Mouse (Mus musculus): ENCODE results near the gene Trib3.
"Not testable (repeated sequence)": the region's sequence is repeated elsewhere in the genome, so short reads cannot be mapped to it uniquely, and the experiment has no call there.

Gene Trib3

DNA sequence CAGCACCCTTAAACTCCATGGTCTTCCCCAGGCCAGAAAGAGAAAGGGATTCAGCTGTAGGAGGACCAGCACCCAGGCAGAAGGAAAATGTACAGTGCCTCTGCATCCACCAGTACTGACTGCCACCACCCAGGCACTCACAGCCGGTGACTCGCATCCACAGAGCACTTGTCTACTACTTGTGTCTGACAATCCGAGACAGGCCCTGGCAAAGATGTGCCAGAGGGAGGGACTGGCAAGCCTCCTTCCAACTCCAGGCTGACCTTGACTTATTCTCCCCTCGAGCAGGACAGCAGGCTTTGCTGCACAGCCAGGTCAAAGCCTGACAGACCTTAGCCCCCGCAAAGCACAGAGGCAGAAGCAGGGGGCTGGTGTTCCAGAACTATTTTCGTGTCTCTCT, 26.8 kb downstream of the Trib3 start:
- ATAC-seq (ENCODE audit: insufficient number of reproducible peaks, low FRiP score, low TSS enrichment), result no peak

DNA sequence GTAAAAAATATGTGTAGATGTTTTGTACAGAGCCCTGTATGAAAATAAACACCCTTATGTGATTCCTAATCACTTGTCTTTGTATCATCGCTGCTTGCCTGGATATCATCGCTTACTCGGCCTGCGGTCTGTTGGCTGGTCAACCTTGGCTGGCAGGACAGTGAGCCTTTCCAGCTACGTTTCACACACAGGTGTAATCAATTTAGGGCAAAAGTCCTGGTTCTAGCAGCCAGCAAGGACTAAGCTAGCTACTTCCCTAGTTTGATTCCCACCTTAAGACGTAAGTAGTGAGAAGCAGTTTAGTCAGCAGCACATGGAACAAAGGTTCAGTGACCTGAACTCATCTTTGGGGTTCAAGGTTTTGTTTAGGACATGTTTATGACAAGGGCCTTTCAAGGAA, 29.9 kb downstream of the Trib3 start:
- no peak for ATAC-seq (ENCODE audit: insufficient number of reproducible peaks, low FRiP score, low TSS enrichment)

DNA sequence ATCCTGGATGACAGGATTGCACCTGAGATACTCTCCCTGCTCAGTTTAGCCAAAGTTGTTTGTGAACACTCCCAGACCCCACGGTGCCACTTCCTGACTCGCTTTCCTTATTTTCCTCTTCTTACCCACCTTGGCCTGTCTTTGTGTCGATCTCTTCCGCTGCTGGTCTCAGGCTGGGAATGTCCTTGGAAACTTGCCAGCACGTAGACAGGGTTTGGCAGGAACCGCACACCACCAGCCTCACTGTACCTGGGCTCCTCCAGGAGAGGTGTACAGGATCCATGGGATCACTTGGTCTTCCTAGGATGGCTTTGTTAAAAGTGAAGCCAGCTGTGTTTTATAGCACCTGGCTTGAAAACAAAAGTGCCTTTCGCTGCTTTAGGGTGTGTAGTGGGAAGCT, 30.8 kb downstream of the Trib3 start:
- no peak for ATAC-seq (ENCODE audit: insufficient number of reproducible peaks, low FRiP score, low TSS enrichment)

DNA sequence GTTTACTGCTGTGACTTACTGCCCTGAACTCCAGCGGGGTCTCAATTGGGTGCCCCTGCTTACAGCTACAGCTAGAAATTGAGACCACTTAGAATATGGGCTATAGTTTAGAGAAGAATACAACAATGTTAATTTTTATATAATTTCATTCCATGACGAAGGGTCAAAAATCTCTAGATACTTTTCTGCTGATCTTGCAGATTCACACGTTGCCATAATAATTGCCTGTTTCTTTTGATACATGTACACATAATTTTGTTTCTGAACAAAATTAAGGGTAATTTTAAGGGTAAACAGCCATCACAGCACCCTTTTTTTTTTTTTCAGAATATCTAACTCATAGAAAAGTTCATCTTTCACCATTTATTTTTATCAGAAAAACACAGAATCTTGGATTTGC, 36.6 kb downstream of the Trib3 start:
- no peak for ATAC-seq (ENCODE audit: insufficient number of reproducible peaks, low FRiP score, low TSS enrichment)

DNA sequence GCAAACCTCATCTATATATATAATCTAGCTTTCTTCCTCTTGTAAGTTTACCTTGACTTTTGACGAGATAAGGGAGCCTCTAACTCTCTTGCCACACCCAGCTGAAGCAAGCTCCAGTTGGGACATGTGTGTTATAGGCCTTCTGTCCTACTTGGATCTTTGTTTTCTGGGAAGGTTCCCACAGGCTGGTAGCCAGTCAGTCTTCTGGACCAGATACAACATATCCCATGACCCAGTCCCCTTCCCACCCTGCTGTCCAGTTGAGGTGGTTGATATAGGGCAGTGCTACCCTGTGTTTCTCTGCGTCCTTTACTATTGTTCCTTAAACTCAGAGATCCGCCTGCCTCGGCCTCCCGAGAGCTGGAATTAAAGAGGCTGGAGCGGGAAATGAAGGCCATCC, 38.4 kb downstream of the Trib3 start:
- ATAC-seq (ENCODE audit: insufficient number of reproducible peaks, low FRiP score, low TSS enrichment), result no peak

DNA sequence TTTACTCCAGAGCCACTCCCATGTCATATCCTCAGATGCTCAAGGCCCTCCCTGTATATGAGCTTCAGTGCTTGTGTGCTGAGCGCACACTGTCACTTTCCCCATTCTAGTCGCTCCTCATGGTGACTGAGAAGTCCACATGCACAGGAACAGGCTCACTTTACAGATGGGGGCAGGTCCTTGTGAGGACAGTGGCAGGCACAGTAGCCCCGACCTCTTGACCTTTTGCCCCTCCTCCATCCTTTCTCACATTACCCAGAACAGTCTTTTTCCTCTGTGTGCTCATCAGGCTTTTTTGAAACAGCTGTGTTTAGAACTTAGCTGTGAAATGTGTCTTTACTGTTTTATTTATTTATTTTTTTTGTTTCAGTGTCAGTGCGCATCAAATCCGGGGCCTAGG, 40.1 kb downstream of the Trib3 start:
- ATAC-seq (ENCODE audit: insufficient number of reproducible peaks, low FRiP score, low TSS enrichment), result no peak

DNA sequence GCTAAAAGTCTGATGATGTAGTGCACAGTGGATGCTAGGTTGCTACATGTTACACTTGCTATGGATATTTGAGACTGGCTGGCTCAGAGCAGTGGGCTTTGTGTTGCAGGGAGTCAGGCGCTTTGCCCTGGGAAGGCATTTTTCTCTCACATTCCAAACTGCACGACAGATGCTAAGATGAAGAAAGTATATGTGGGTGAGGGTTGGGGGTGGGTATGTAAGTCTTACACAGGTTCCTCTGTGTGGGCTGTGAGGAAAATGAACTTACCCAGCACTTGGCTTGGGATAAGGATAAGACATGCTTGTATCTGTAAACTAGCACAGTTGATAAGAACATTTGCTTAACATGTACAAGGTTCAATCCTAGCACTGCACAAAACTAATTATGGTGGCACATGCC, 41.0 kb downstream of the Trib3 start:
- ATAC-seq (ENCODE audit: insufficient number of reproducible peaks, low FRiP score, low TSS enrichment), result no peak

DNA sequence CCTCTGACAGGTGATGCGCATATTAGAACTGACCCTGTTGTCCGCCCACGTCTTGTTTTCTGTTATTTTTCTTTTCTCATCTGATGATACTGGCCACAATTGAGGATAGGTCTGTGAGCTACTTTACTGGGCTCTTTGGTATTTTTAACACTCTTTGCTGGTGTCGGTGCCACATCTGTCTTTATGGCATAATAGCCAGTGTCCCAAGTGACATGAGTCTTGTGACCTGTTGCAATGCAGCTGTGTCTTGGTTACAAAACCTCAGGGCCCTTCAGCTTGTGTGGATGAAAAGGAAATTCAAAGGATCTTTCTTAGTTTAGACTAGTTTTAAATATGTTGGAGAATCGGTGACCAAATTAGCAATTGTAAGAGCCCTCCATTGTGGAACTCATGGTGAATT, 49.3 kb downstream of the Trib3 start:
- no peak for ATAC-seq (ENCODE audit: insufficient number of reproducible peaks, low FRiP score, low TSS enrichment)

DNA sequence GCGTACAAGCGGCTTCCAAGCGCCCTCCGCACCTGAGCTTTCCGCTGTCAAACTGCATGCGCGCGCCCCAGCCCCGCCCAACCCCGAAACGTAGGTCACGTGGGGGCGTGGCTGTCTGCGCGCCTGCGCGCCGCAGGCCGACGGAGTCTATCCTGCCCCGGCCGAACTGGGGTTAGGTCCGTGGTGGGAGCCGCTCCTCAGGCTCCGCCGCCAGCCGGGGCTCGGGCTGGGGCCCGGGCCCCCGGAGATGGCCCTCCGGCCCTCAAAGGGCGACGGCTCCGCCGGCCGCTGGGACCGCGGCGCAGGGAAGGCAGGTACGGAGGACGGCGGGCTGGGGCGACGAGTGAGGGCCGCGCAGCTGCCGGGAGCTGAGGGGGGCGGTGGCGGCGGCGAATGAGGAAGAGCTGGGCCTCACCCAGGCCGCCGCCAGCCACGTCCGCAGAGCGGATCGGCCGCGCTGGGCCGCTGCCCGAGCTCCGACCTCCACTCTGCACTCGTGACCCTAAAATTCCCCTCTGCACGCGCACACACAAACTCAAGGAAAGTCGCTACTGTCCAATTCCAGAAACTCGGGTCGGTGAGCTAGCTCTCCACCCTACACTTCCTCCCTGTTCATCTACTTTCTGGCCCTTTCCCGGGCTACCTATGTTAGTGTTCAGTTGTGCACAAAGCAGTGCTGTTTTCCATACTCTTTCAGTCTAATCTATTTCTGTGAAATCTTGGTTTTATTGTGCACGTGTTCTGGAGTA, 49.9 kb downstream of the Trib3 start, which contains the start of gene Tbc1d20:
Tbc1d20 (plus strand) TSS at position 102 of the 749 bp plus-strand sequence.
- ATAC-seq (ENCODE audit: insufficient number of reproducible peaks, low FRiP score, low TSS enrichment), result peak; percentile 90

DNA sequence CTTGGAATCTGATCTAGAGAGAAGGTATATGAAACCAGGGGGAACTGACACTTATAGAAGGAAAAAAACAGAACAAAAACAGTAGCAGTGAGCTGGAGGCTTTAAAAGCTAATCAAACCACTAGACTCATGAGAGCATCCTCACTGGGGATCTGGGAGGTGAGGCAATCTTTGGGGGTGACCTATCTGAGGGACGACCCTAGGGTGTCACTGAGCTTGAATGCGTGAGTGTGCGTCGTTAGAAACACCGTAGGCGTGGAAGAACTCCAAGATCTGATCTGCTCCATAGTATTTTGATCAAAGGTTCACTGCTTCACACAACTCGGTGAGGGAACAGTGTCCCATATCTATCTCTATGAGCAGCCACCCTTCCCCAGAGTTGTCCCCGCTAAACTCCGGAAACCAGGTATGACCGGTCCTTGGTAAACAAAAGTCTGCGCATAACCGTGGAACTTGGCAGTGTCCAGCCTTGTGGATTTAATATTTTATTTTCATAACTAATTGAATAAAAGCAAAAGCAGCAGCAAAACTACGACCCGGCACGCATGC, 50.6 kb downstream of the Trib3 start:
- ATAC-seq (ENCODE audit: insufficient number of reproducible peaks, low FRiP score, low TSS enrichment), result peak; percentile 36

DNA sequence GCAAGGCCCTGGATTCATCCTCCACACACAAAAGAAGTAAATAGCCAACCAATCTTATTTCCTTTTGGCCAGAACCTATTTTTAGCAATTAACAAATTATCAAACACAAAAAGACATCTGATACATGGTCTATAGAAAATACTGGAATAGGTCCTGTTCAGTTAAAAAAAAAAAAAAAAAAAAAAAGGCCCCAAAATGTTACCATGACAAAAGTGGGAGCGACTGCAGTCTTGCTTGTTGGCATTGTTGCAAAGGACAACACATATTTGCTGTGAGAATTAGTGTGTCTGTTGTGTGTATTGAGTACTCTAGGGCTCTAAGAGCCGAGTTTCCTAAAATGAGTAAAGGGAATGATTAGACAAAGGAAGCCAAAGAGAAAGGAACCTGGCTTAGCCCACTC, 51.4 kb downstream of the Trib3 start:
- ATAC-seq (ENCODE audit: insufficient number of reproducible peaks, low FRiP score, low TSS enrichment), result no peak

DNA sequence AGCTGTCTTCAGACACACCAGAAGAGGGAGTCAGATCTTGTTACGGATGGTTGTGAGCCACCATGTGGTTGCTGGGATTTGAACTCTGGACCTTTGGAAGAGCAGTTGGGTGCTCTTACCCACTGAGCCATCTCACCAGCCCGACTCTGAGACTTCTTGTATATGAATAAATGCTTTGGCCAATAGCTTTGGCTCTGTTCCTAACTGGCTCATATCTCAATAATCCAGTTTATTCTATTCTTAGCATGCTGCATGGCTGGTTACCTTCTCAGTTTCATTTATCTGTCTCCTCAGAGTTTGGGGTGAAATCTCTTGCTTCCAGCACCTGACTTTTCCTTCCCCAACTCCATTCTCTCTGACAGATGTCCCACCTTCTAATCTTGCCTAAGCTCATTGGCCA, 54.2 kb downstream of the Trib3 start:
- ATAC-seq (ENCODE audit: insufficient number of reproducible peaks, low FRiP score, low TSS enrichment), result not testable (repeated sequence)

DNA sequence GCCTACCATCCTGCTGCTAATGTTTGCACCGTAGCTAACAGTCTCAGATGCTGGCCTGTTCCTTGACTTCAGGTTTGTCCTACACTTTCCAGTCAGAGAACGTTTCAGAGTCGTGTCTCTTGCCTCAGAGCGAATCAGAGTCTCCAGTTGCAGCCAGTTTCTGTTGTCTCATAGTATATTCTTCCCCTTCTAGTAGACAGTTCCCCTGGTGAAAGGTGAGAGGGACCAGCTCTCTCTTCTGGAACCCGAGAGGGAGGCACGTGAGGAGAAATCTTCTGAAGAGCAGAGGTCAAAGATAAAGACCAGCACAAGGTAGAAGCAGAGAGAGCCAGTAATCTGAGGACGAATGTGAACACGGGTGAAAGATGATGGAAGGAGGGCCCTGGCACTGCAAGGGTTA, 55.8 kb downstream of the Trib3 start:
- no peak for ATAC-seq (ENCODE audit: insufficient number of reproducible peaks, low FRiP score, low TSS enrichment)

DNA sequence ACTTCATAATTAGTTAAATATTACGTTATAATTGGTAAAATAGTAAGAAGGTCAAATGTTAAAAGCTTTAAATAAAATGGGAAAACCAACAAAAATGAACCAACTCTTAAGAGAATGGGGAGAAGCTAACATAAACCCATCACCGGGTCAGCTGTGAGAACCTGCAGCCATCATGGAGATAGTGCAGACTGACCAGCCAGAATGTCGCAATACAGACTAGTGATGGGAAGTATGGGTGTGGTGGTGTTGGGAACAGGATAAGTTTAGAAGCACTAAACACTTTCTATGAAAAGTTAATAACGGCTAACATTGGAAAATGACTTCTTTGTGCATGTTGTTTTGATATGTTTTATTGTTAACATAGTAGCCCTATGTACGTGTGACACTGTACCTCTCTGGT, 56.3 kb downstream of the Trib3 start:
- no peak for ATAC-seq (ENCODE audit: insufficient number of reproducible peaks, low FRiP score, low TSS enrichment)
